Mouse (Mus musculus) neural tube, embryonic 11.5 days (tissue): ENCODE measurements around the gene Cfap126. TPM values are rescaled to one million over a fixed set of nuclear protein-coding genes. Genes with fewer than 3 reads are reported as not detected.

Source experiments
- ATAC-seq: fragments of 200-750 bp; cut with Nextera tagmentation; 2 replicates; pipeline ENCODE4 v1.8.0; 2017; ENCODE audit warnings: moderate number of reproducible peaks, mild to moderate bottlenecking, moderate TSS enrichment, moderate library complexity; ENCODE audit not compliant: insufficient read depth, low FRiP score, low TSS enrichment
- DNase-seq: peaks from one replicate; pipeline ENCODE4 v3.0.0-alpha.2; 2015; ENCODE audit warnings: low spot score
- H3K27ac ChIP-seq: fragments of 300-500 bp; sonication (generic); 2 replicates; pipeline ENCODE4 v1.5.1; 2014; ENCODE audit warnings: low read depth, mild to moderate bottlenecking, low read length
- H3K27me3 ChIP-seq: fragments of 300-500 bp; sonication (generic); 2 replicates; pipeline ENCODE4 v1.6.1; 2014; ENCODE audit warnings: mild to moderate bottlenecking, low read length, mixed read lengths; ENCODE audit not compliant: control insufficient read depth, insufficient read depth
- H3K36me3 ChIP-seq: fragments of 300-500 bp; sonication (generic); 2 replicates; pipeline ENCODE4 v1.6.1; 2014; ENCODE audit warnings: mild to moderate bottlenecking, low read length, moderate library complexity, mixed read lengths; ENCODE audit not compliant: control insufficient read depth, insufficient read depth
- H3K4me1 ChIP-seq: fragments of 300-500 bp; sonication (generic); 2 replicates; pipeline ENCODE4 v1.6.1; 2014; ENCODE audit warnings: low read length, mixed read lengths; ENCODE audit not compliant: control insufficient read depth, insufficient read depth
- H3K4me2 ChIP-seq: fragments of 300-500 bp; sonication (generic); 2 replicates; pipeline ENCODE4 v1.6.1; 2014; ENCODE audit warnings: low read depth, mild to moderate bottlenecking, moderate library complexity
- H3K4me3 ChIP-seq: fragments of 300-500 bp; sonication (generic); 2 replicates; pipeline ENCODE4 v1.5.1; 2014; ENCODE audit warnings: low read depth, low read length
- H3K9ac ChIP-seq: fragments of 300-500 bp; sonication (generic); 2 replicates; pipeline ENCODE4 v1.6.1; 2014; ENCODE audit warnings: mild to moderate bottlenecking, low read length
- H3K9me3 ChIP-seq: fragments of 300-500 bp; sonication (generic); 2 replicates; pipeline ENCODE4 v1.6.1; 2016; ENCODE audit warnings: low read length; ENCODE audit not compliant: control insufficient read depth
- WGBS: fragments of 180-500 bp; shearing (Covaris S2); extraction: QIAGEN DNeasy Blood & Tissue Kit; methylation state at CpG from one replicate; pipeline ENCODE4 v1.1.7; 2014; 5-methylcytosine and 5-hydroxymethylcytosine counted together
- polyA plus RNA-seq: library from polyadenylated mRNA; unstranded; fragments of >200 nt; fragmentation: Nextera tagmentation; extraction: Ambion mirVana; gene quantifications from 2 replicates; pipeline ENCODE4 v1.2.1, GENCODE M21; 2014

Gene Cfap126
- polyA plus RNA-seq, 1 experiment from 2014 or later: 2.2 TPM

- no peaks in the 10 kb centered on the region for H3K36me3 ChIP-seq
- DNase-seq: peak; percentile 89
- peak overlapping the region; percentile 39; the same call in 1 of the 2 replicates for H3K9ac ChIP-seq
- under 1% methylated on average over 38 of the region's 40 CpGs for WGBS
- no peaks in the 10 kb centered on the region for H3K9me3 ChIP-seq
- H3K27me3 ChIP-seq: no peaks in the 10 kb centered on the region
- peak; percentile 91 for ATAC-seq
- no peak overlapping the region for H3K27ac ChIP-seq
- H3K4me2 ChIP-seq: peak overlapping the region; percentile 48
- H3K4me1 ChIP-seq: no peaks in the 10 kb centered on the region
- peak overlapping the region; percentile 69 for H3K4me3 ChIP-seq
Measured at GRCm38 (mm10) chr1:171101733-171102546, 11.8 kb upstream of the Cfap126 start.

DNA sequence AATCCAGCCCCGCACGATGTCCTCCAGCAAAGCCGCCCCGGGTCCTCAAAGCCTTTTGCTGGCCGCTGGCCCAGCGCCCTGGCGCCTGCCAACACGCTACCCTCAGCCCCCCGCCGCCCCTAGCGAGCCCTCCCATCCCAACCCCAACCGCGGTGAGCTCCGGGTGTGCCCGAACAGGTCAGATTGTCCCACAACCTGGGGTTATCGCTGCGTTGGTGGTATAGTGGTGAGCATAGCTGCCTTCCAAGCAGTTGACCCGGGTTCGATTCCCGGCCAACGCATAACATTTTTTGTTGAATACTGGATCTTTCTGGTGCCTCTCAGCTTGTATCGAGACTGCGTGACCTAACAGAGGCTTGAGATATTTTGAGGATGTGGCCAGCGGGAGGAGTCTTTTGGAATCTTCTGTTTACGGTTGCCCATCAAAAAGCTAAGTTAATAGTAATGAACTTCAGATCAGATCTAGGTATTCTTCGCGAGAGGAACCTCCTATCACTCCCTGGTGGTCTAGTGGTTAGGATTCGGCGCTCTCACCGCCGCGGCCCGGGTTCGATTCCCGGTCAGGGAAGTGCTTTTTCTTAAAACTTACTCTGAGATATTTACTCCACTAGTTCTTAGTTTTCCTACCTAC is 11.1 kb upstream of the Cfap126 start:
- Histone ChIP-seq H3K9me3 (no peaks in the 10 kb centered on the region), H3K4me1 (no peaks in the 10 kb centered on the region), H3K27me3 (no peaks in the 10 kb centered on the region), H3K4me3 (peak overlapping the region; percentile 69), H3K36me3 (no peaks in the 10 kb centered on the region), H3K4me2 (peak overlapping the region; percentile 48), H3K9ac (peak overlapping the region; percentile 39; the same call in 1 of the 2 replicates), H3K27ac (no peak overlapping the region)
- ATAC-seq (peak; percentile 92), DNase-seq (peak; percentile 92)
- WGBS: 0% methylated on average over 35 of the region's 35 CpGs

DNA sequence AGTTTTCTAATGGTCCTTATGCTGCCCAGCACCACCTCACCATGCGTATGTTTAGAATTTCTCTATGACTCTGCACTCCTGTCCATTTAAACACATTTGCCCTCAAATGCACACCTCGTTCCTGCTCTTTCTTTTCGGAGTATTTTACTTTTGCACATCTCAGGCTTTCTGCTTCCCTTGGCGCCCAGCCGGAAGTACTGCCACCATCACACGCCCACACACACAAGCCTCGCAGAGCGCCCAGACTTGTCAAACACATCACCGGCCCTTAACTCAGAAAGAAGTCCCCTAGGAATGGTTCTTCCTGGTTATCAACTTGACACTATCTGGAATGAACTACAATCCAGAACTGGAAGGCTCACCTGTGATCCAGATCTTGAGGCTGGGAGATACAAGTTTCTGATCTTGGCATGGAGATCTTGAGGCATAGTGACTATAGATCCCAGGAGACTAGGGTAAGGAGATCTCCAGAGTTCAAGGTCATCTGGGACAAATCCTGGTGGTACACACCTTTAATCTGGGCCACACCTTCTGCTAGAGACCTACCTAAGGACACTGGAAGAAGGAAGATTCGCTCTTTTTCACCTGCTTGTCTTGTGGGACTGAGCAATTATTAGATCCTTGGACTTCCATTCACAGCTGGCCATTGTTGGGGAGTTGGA is 10.4 kb upstream of the Cfap126 start:
- Histone ChIP-seq H3K9ac (no peak overlapping the region), H3K4me3 (peak overlapping the region; percentile 69), H3K27ac (no peak overlapping the region), H3K4me2 (peak overlapping the region; percentile 48), H3K27me3 (no peaks in the 10 kb centered on the region), H3K4me1 (no peaks in the 10 kb centered on the region), H3K9me3 (no peaks in the 10 kb centered on the region), H3K36me3 (no peaks in the 10 kb centered on the region)
- no peak; the same call in 1 of the 2 replicates for ATAC-seq
- WGBS: 12% methylated on average over 10 of the region's 10 CpGs
- DNase-seq: no peak

DNA sequence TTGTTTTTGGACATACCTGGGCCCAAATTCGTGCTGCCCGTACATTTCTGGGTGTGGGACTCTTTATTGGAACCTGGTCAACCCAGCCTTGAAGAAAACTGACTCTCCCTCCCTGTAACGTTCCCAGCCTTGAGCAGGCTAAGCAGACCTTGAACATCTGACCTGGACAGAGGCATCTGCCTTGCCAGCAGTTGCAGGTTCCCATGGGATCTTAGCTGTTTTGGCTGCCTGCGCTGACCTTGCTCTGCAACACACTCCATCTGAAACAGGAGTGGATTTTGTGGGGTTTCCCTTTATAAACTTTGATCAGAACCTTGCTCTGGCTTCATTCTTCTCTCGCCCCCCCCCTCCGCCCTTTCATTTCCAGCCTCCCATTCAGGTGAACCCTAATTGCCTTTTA is 8.5 kb upstream of the Cfap126 start:
- no peak overlapping the region for H3K4me3 ChIP-seq
- no peak overlapping the region for H3K4me2 ChIP-seq
- no peaks in the 10 kb centered on the region for H3K4me1 ChIP-seq
- no peak overlapping the region for H3K9ac ChIP-seq
- H3K36me3 ChIP-seq: no peaks in the 10 kb centered on the region
- no peak for DNase-seq
- WGBS: 64% methylated on average over 6 of the region's 6 CpGs
- ATAC-seq: no peak
- no peak overlapping the region for H3K27ac ChIP-seq
- no peaks in the 10 kb centered on the region for H3K27me3 ChIP-seq
- no peaks in the 10 kb centered on the region for H3K9me3 ChIP-seq

DNA sequence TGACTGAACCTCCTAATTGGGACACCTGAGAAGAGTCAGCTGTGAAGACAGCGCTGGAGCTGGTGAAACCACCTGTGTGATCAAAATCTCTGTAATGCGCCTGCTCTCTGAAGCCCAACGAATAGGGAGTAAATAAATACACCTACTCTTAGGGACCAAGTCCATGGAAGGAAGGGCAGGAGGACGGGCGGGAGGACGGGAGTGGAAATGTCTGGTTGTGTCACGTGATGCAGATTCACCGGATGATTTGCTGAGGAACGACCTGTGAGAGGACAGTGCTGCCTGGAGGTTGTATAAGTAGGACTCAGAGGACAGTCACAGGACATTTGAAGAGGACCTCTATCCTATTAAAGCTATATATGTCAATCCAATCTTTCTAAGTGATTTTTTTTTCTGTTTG is 4.1 kb upstream of the Cfap126 start:
- H3K27ac ChIP-seq: no peak overlapping the region
- no peaks in the 10 kb centered on the region for H3K27me3 ChIP-seq
- DNase-seq (no peak), ATAC-seq (no peak)
- no peaks in the 10 kb centered on the region for H3K9me3 ChIP-seq
- H3K36me3 ChIP-seq: no peaks in the 10 kb centered on the region
- WGBS: 37% methylated on average over 9 of the region's 9 CpGs
- H3K4me3 ChIP-seq: no peak overlapping the region
- H3K4me1 ChIP-seq: peaks cover 3% of the 10 kb centered on the region; the same call in 1 of the 2 replicates
- no peak overlapping the region for H3K9ac ChIP-seq
- no peak overlapping the region for H3K4me2 ChIP-seq

GRCm38 (mm10) chr1:171110659-171111019 is 3.1 kb upstream of the Cfap126 start:
- peak overlapping the region; percentile 67 for H3K9ac ChIP-seq
- H3K4me2 ChIP-seq: peak overlapping the region; percentile 43
- H3K27me3 ChIP-seq: no peaks in the 10 kb centered on the region
- peak overlapping the region; percentile 44 for H3K4me3 ChIP-seq
- ATAC-seq (peak; percentile 36), DNase-seq (no peak)
- WGBS: 14% methylated on average over 15 of the region's 15 CpGs
- peaks cover 3% of the 10 kb centered on the region; the same call in 1 of the 2 replicates for H3K4me1 ChIP-seq
- no peaks in the 10 kb centered on the region for H3K36me3 ChIP-seq
- peak overlapping the region; percentile 64 for H3K27ac ChIP-seq
- H3K9me3 ChIP-seq: no peaks in the 10 kb centered on the region

DNA sequence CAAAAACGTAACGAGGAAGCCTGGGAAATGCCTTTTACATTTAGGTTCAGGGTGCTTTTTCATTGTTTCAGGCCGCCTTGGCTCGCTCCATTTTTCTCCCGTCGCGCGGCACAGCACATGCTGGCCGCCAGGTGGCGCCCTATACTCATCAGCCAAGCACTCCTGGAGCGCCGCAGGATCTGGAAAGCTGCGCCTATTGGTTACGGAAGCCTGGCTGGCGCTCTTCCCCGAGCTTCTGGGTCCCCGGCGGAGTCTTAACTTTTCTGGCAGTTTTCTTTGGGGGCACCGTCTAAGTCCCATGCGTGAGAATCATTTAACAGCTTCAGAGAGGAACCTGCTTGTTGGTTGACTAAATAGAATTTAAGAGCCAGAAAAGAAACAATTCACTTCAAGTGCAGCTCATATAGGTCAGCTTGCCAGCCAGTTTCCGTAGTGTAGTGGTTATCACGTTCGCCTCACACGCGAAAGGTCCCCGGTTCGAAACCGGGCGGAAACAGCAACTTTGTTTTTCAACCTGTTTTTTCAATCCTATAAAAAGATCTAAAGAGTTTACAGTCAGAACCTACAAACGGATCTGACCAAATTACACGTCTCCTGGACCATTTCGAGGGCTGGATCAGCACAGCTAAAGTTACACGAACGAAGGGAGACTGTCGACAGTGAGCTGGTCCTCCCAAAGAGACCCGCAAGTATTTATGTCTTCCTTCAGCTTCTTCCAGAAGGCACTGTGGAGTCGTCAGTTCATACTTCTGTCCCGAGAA is 2.5 kb upstream of the Cfap126 start:
- Histone ChIP-seq H3K4me2 (peak overlapping the region; percentile 52), H3K9ac (peak overlapping the region; percentile 67), H3K27me3 (no peaks in the 10 kb centered on the region), H3K36me3 (no peaks in the 10 kb centered on the region), H3K9me3 (no peaks in the 10 kb centered on the region), H3K27ac (peak overlapping the region; percentile 64; the same call in 1 of the 2 replicates), H3K4me1 (peaks cover 3% of the 10 kb centered on the region; the same call in 1 of the 2 replicates), H3K4me3 (peak overlapping the region; percentile 44)
- DNase-seq (peak; percentile 96), ATAC-seq (peak; percentile 85)
- WGBS: under 1% methylated on average over 38 of the region's 38 CpGs
